Mouse (Mus musculus): ENCODE data around the gene Gm1110. TPM values are rescaled to one million over a fixed set of nuclear protein-coding genes. Genes with fewer than 3 reads are reported as not detected.
"Not testable (repeated sequence)": the region's sequence is repeated elsewhere in the genome, so short reads cannot be mapped to it uniquely, and the experiment has no call there.

The Gm1110 gene
- not detected in 2 replicates for polyA plus RNA-seq (2014; fragmentation: Nextera tagmentation; extraction: Ambion mirVana)

GRCm38 (mm10) chr9:26922909-26923526 is at the start of gene Gm1110:
Gene Gm1110 (minus strand): TSS chr9:26923111.
- no peak within 1 kb of the TSS for H3K9ac ChIP-seq (ENCODE audit: low read length)
- ATAC-seq (ENCODE audit: insufficient read depth, low FRiP score, low TSS enrichment) (no peak), DNase-seq (ENCODE audit: low spot score) (no peak)
- H3K4me1 ChIP-seq (ENCODE audit: control insufficient read depth, insufficient read depth, low read length), result no peaks in the 10 kb centered on the region
- H3K27me3 ChIP-seq (ENCODE audit: control insufficient read depth, insufficient read depth, low read length), result no peaks in the 10 kb centered on the region
- no peak within 1 kb of the TSS for H3K27ac ChIP-seq (ENCODE audit: low read depth, low read length)
- WGBS, result 84% methylated on average over 13 of the region's 13 CpGs
- H3K9me3 ChIP-seq (ENCODE audit: control insufficient read depth, low read length), result no peaks in the 10 kb centered on the region
- H3K4me3 ChIP-seq (ENCODE audit: low read depth, low read length), result no peak within 1 kb of the TSS
- H3K36me3 ChIP-seq (ENCODE audit: control insufficient read depth, insufficient read depth, low read length), result no peaks in the 10 kb centered on the region
- no peak within 1 kb of the TSS for H3K4me2 ChIP-seq (ENCODE audit: low read depth)

- ATAC-seq (ENCODE audit: insufficient read depth, low FRiP score, low TSS enrichment), result no peak
Measured at GRCm38 (mm10) chr9:26947790-26948189, 24.9 kb upstream of the Gm1110 start.

GRCm38 (mm10) chr9:26924146-26924545 is 1.2 kb upstream of the Gm1110 start:
- 92% methylated on average over 3 of the region's 3 CpGs for WGBS
- no peaks in the 10 kb centered on the region for H3K4me1 ChIP-seq (ENCODE audit: control insufficient read depth, insufficient read depth, low read length)
- ATAC-seq (ENCODE audit: insufficient read depth, low FRiP score, low TSS enrichment) (no peak), DNase-seq (ENCODE audit: low spot score) (no peak)
- H3K9me3 ChIP-seq (ENCODE audit: control insufficient read depth, low read length), result no peaks in the 10 kb centered on the region
- no peak overlapping the region for H3K4me2 ChIP-seq (ENCODE audit: low read depth)
- H3K9ac ChIP-seq (ENCODE audit: low read length), result no peak overlapping the region
- H3K36me3 ChIP-seq (ENCODE audit: control insufficient read depth, insufficient read depth, low read length), result no peaks in the 10 kb centered on the region
- no peak overlapping the region for H3K27ac ChIP-seq (ENCODE audit: low read depth, low read length)
- no peaks in the 10 kb centered on the region for H3K27me3 ChIP-seq (ENCODE audit: control insufficient read depth, insufficient read depth, low read length)
- H3K4me3 ChIP-seq (ENCODE audit: low read depth, low read length), result no peak overlapping the region

More at GRCm38 (mm10) chr9:26947790-26948189, 24.9 kb upstream of the Gm1110 start:
- Histone ChIP-seq H3K9ac (ENCODE audit: low read length) (no peak overlapping the region), H3K27me3 (ENCODE audit: control insufficient read depth, insufficient read depth, low read length) (no peaks in the 10 kb centered on the region), H3K36me3 (ENCODE audit: control insufficient read depth, insufficient read depth, low read length) (no peaks in the 10 kb centered on the region), H3K9me3 (ENCODE audit: control insufficient read depth, low read length) (no peaks in the 10 kb centered on the region), H3K4me1 (ENCODE audit: control insufficient read depth, insufficient read depth, low read length) (no peaks in the 10 kb centered on the region), H3K27ac (ENCODE audit: low read depth, low read length) (no peak overlapping the region), H3K4me2 (ENCODE audit: low read depth) (no peak overlapping the region), H3K4me3 (ENCODE audit: low read depth, low read length) (no peak overlapping the region)
- DNase-seq (ENCODE audit: low spot score), result no peak
- WGBS, result 76% methylated on average over 2 of the region's 2 CpGs

GRCm38 (mm10) chr9:26919778-26920177 is 3.1 kb downstream of the Gm1110 start:
- no peak overlapping the region for H3K27ac ChIP-seq (ENCODE audit: low read depth, low read length)
- no peaks in the 10 kb centered on the region for H3K27me3 ChIP-seq (ENCODE audit: control insufficient read depth, insufficient read depth, low read length)
- H3K4me2 ChIP-seq (ENCODE audit: low read depth), result no peak overlapping the region
- H3K9me3 ChIP-seq (ENCODE audit: control insufficient read depth, low read length), result no peaks in the 10 kb centered on the region
- ATAC-seq (ENCODE audit: insufficient read depth, low FRiP score, low TSS enrichment), result no peak
- H3K4me1 ChIP-seq (ENCODE audit: control insufficient read depth, insufficient read depth, low read length), result no peaks in the 10 kb centered on the region
- WGBS, result 93% methylated on average over 2 of the region's 2 CpGs
- H3K4me3 ChIP-seq (ENCODE audit: low read depth, low read length), result no peak overlapping the region
- DNase-seq (ENCODE audit: low spot score), result no peak
- H3K36me3 ChIP-seq (ENCODE audit: control insufficient read depth, insufficient read depth, low read length), result no peaks in the 10 kb centered on the region
- no peak overlapping the region for H3K9ac ChIP-seq (ENCODE audit: low read length)

GRCm38 (mm10) chr9:26913150-26913549 is 9.8 kb downstream of the Gm1110 start:
- no peak overlapping the region for H3K9ac ChIP-seq (ENCODE audit: low read length)
- no peak overlapping the region for H3K4me3 ChIP-seq (ENCODE audit: low read depth, low read length)
- H3K36me3 ChIP-seq (ENCODE audit: control insufficient read depth, insufficient read depth, low read length), result no peaks in the 10 kb centered on the region
- no peaks in the 10 kb centered on the region for H3K27me3 ChIP-seq (ENCODE audit: control insufficient read depth, insufficient read depth, low read length)
- H3K4me2 ChIP-seq (ENCODE audit: low read depth), result no peak overlapping the region
- 85% methylated on average over 4 of the region's 4 CpGs for WGBS
- DNase-seq (ENCODE audit: low spot score) (no peak), ATAC-seq (ENCODE audit: insufficient read depth, low FRiP score, low TSS enrichment) (no peak)
- H3K27ac ChIP-seq (ENCODE audit: low read depth, low read length), result no peak overlapping the region
- no peaks in the 10 kb centered on the region for H3K4me1 ChIP-seq (ENCODE audit: control insufficient read depth, insufficient read depth, low read length)
- no peaks in the 10 kb centered on the region for H3K9me3 ChIP-seq (ENCODE audit: control insufficient read depth, low read length)

GRCm38 (mm10) chr9:26911251-26911650 is 11.7 kb downstream of the Gm1110 start:
- no peaks in the 10 kb centered on the region for H3K4me1 ChIP-seq (ENCODE audit: control insufficient read depth, insufficient read depth, low read length)
- no peak overlapping the region for H3K9ac ChIP-seq (ENCODE audit: low read length)
- no peaks in the 10 kb centered on the region for H3K27me3 ChIP-seq (ENCODE audit: control insufficient read depth, insufficient read depth, low read length)
- WGBS, result 92% methylated on average over 1 of the region's 1 CpGs
- no peaks in the 10 kb centered on the region for H3K36me3 ChIP-seq (ENCODE audit: control insufficient read depth, insufficient read depth, low read length)
- no peaks in the 10 kb centered on the region for H3K9me3 ChIP-seq (ENCODE audit: control insufficient read depth, low read length)
- DNase-seq (ENCODE audit: low spot score) (no peak), ATAC-seq (ENCODE audit: insufficient read depth, low FRiP score, low TSS enrichment) (no peak)
- H3K27ac ChIP-seq (ENCODE audit: low read depth, low read length), result no peak overlapping the region
- no peak overlapping the region for H3K4me2 ChIP-seq (ENCODE audit: low read depth)
- no peak overlapping the region for H3K4me3 ChIP-seq (ENCODE audit: low read depth, low read length)

- not testable (repeated sequence) for H3K4me1 ChIP-seq (ENCODE audit: control insufficient read depth, insufficient read depth, low read length); H3K36me3 ChIP-seq (ENCODE audit: control insufficient read depth, insufficient read depth, low read length); H3K9ac ChIP-seq (ENCODE audit: low read length); H3K9me3 ChIP-seq (ENCODE audit: control insufficient read depth, low read length); H3K4me3 ChIP-seq (ENCODE audit: low read depth, low read length); ATAC-seq (ENCODE audit: insufficient read depth, low FRiP score, low TSS enrichment); DNase-seq (ENCODE audit: low spot score); H3K27ac ChIP-seq (ENCODE audit: low read depth, low read length); H3K4me2 ChIP-seq (ENCODE audit: low read depth); H3K27me3 ChIP-seq (ENCODE audit: control insufficient read depth, insufficient read depth, low read length)
- WGBS, result 82% methylated on average over 7 of the region's 7 CpGs
Measured at GRCm38 (mm10) chr9:26869856-26870255, 53.1 kb downstream of the Gm1110 start.

- Histone ChIP-seq H3K9ac (ENCODE audit: low read length) (no peak within 1 kb of the TSS), H3K4me1 (ENCODE audit: control insufficient read depth, insufficient read depth, low read length) (no peaks in the 10 kb centered on the region), H3K27ac (ENCODE audit: low read depth, low read length) (no peak within 1 kb of the TSS), H3K4me3 (ENCODE audit: low read depth, low read length) (no peak within 1 kb of the TSS), H3K9me3 (ENCODE audit: control insufficient read depth, low read length) (no peaks in the 10 kb centered on the region), H3K36me3 (ENCODE audit: control insufficient read depth, insufficient read depth, low read length) (no peaks in the 10 kb centered on the region), H3K4me2 (ENCODE audit: low read depth) (no peak within 1 kb of the TSS), H3K27me3 (ENCODE audit: control insufficient read depth, insufficient read depth, low read length) (no peaks in the 10 kb centered on the region)
- WGBS, result 77% methylated on average over 5 of the region's 5 CpGs
- no peak for ATAC-seq (ENCODE audit: insufficient read depth, low FRiP score, low TSS enrichment)
- no peak for DNase-seq (ENCODE audit: low spot score)
Measured at GRCm38 (mm10) chr9:26860751-26861150, 62.2 kb downstream of the Gm1110 start, which contains the start of gene Glb1l3. Gene Glb1l3 (minus strand): TSS chr9:26860890.

- Histone ChIP-seq H3K27me3 (ENCODE audit: control insufficient read depth, insufficient read depth, low read length) (no peaks in the 10 kb centered on the region), H3K9me3 (ENCODE audit: control insufficient read depth, low read length) (no peaks in the 10 kb centered on the region), H3K4me1 (ENCODE audit: control insufficient read depth, insufficient read depth, low read length) (no peaks in the 10 kb centered on the region), H3K36me3 (ENCODE audit: control insufficient read depth, insufficient read depth, low read length) (no peaks in the 10 kb centered on the region), H3K27ac (ENCODE audit: low read depth, low read length) (no peak overlapping the region), H3K4me2 (ENCODE audit: low read depth) (no peak overlapping the region), H3K4me3 (ENCODE audit: low read depth, low read length) (no peak overlapping the region), H3K9ac (ENCODE audit: low read length) (no peak overlapping the region)
- WGBS, result 85% methylated on average over 3 of the region's 3 CpGs
- DNase-seq (ENCODE audit: low spot score) (no peak), ATAC-seq (ENCODE audit: insufficient read depth, low FRiP score, low TSS enrichment) (no peak)
Measured at GRCm38 (mm10) chr9:26831089-26831488, 91.8 kb downstream of the Gm1110 start.
